Mouse (Mus musculus) Patski (cell line): ENCODE data around the gene Ankrd45. TPM values are rescaled to one million over a fixed set of nuclear protein-coding genes. Genes with fewer than 3 reads are reported as not detected.
"Not testable (repeated sequence)": the region's sequence is repeated elsewhere in the genome, so short reads cannot be mapped to it uniquely, and the experiment has no call there.

Source experiments
- ATAC-seq: fragments of 100-300 bp; one replicate; pipeline ENCODE4 v1.8.0; 2021
- CTCF ChIA-PET: fragments of 350-600 bp; sonication (Branson Sonifier 250); formaldehyde crosslinking; loops from one replicate; lab custom pipeline; 2022; ENCODE audit warnings: inconsistent platforms; lab: Charles Lee
- POLR2A ChIA-PET: fragments of 350-600 bp; sonication (Branson Sonifier 250); formaldehyde crosslinking; loops from one replicate; lab custom pipeline; 2022; ENCODE audit warnings: antibody characterized with exemption, inconsistent platforms; lab: Charles Lee
- DNase-seq: peaks from one replicate; pipeline ENCODE4 v3.0.0-alpha.2; 2011; ENCODE audit warnings: low read depth, low spot score
- H3K27me3 ChIP-seq: fragments of 371-371 bp; one replicate; pipeline ENCODE4 v1.5.1; 2021
- CTCF ChIP-seq: fragments of 100-300 bp; IDR thresholded peaks from one replicate; pipeline ENCODE4 v1.5.1; 2021
- in situ Hi-C: fragments of 300-500 bp; cut with MboI; formaldehyde crosslinking; loops from 3 replicates; pipeline ENCODE4 v1.11.1; 2018; ENCODE audit warnings: low pct_unique_long_range_greater_than_20kb, mixed read lengths
- polyA plus RNA-seq: library from polyadenylated mRNA; unstranded; gene quantifications from one replicate; pipeline ENCODE4 v1.2.3, GENCODE M21; 2021

Ankrd45 gene
- polyA plus RNA-seq, 1 experiment from 2014 or later, result 0.39 TPM

- H3K27me3 ChIP-seq, result no peaks in the 10 kb centered on the region
- in situ Hi-C loops, result no loop called here
- POLR2A ChIA-PET, result no interaction called here
- DNase-seq (no peak), ATAC-seq (no peak)
- CTCF ChIA-PET, result no interaction called here
- peak; percentile 34 for TF ChIP-seq CTCF
Measured at GRCm38 (mm10) chr1:161140026-161140762, 2.3 kb upstream of the Ankrd45 start.

- POLR2A ChIA-PET, result no interaction called here
- TF ChIP-seq CTCF, result no peak
- DNase-seq (no peak), ATAC-seq (no peak)
- no peaks in the 10 kb centered on the region for H3K27me3 ChIP-seq
- in situ Hi-C loops, result no loop called here
- CTCF ChIA-PET, result no interaction called here
Measured at GRCm38 (mm10) chr1:161143216-161143615, 725 bp downstream of the Ankrd45 start.

DNA sequence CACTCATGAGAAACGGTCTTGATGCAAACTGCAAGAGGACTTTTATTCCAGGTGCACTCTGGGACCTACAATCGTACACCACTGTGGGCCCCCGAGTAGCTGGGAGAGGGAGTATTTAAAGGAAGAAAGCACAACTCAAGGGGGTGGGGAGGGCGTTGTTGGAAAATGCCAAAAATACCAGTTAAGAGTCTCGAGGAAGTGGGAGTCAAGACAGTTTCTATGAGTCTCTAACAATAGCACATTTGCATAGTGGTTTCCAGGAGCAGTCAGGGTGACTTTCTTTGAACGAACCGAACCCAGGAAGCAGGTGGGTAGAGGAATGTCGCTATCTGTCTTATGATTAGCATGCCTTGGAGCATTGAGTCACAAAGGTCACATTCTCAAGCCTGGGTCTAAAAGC is 3.1 kb downstream of the Ankrd45 start:
- in situ Hi-C loops, DNase-seq, POLR2A ChIA-PET, ATAC-seq, CTCF ChIA-PET, H3K27me3 ChIP-seq: not testable (repeated sequence)

DNA sequence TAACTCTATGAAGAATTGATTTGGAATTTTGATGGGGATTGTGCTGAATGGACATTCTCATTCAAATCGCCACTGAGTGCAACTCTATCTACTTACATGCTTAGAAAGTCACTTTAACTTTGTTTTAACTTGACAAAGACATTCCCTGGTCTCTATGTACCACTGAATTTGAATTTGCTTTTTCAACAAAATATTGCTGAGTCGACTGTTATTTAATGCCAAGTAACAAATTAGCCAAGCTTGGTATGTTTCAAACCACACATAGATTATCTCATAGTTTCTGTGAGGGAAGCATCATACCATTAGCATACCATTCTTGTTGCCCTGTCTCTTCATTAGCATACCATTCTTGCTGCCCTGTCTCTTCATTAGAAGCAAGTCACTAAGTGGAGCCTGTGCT is 5.4 kb downstream of the Ankrd45 start:
- no peak for ATAC-seq
- no peak for DNase-seq
- CTCF ChIA-PET, result no interaction called here
- TF ChIP-seq CTCF, result no peak
- in situ Hi-C loops, result no loop called here
- POLR2A ChIA-PET, result no interaction called here
- H3K27me3 ChIP-seq, result peaks cover 4% of the 10 kb centered on the region

GRCm38 (mm10) chr1:161151098-161151497 is 8.6 kb downstream of the Ankrd45 start:
- DNase-seq (no peak), ATAC-seq (no peak)
- peaks cover 16% of the 10 kb centered on the region for H3K27me3 ChIP-seq
- ChIA-PET POLR2A (no interaction called here), CTCF (interaction anchor here (1.0 kb wide), 1 partner anchor 19 kb away, joined by 3 read pairs; no protein-coding TSS in a partner anchor)
- no peak for TF ChIP-seq CTCF
- in situ Hi-C loops, result no loop called here

GRCm38 (mm10) chr1:161156546-161156945 is 14.1 kb downstream of the Ankrd45 start:
- in situ Hi-C loops, result no loop called here
- ATAC-seq, result no peak

GRCm38 (mm10) chr1:161159214-161159613 is 16.7 kb downstream of the Ankrd45 start, which contains the start of gene Tex50:
Gene Tex50, minus strand, starts transcription at chr1:161159314.
- CTCF ChIA-PET, result no interaction called here
- in situ Hi-C loops, result no loop called here
- ATAC-seq, result no peak

More at GRCm38 (mm10) chr1:161156546-161156945, 14.1 kb downstream of the Ankrd45 start:
- ChIA-PET CTCF (no interaction called here), POLR2A (interaction anchor here (0.6 to 1.0 kb wide), 2 partner anchors 17 to 694 kb away, joined by 3 to 5 read pairs; no protein-coding TSS in a partner anchor)
- no peak for DNase-seq
- H3K27me3 ChIP-seq, result peaks cover 15% of the 10 kb centered on the region
- no peak for TF ChIP-seq CTCF

GRCm38 (mm10) chr1:161160266-161160665 is 17.8 kb downstream of the Ankrd45 start:
- POLR2A ChIA-PET, result no interaction called here
- DNase-seq (no peak), ATAC-seq (no peak)
- CTCF ChIA-PET, result interaction anchor here (1.4 to 1.5 kb wide), 2 partner anchors 13 to 36 kb away, joined by 3 read pairs; no protein-coding TSS in a partner anchor
- no peak for TF ChIP-seq CTCF
- peaks cover 15% of the 10 kb centered on the region for H3K27me3 ChIP-seq
- in situ Hi-C loops, result no loop called here

More at GRCm38 (mm10) chr1:161159214-161159613, 16.7 kb downstream of the Ankrd45 start, which contains the start of gene Tex50:
- DNase-seq, result no peak
- no peak for TF ChIP-seq CTCF
- POLR2A ChIA-PET, result no interaction called here
- H3K27me3 ChIP-seq, result peaks cover 18% of the 10 kb centered on the region

- ChIA-PET POLR2A (no interaction called here), CTCF (interaction anchor here (0.8 to 1.6 kb wide), 4 partner anchors 10 to 25 kb away, joined by 3 to 4 read pairs (median 4); no protein-coding TSS in a partner anchor)
- ATAC-seq, result peak; percentile 95
Measured at GRCm38 (mm10) chr1:161170651-161171050, 28.2 kb downstream of the Ankrd45 start.

GRCm38 (mm10) chr1:161180674-161181073 is 38.2 kb downstream of the Ankrd45 start:
- TF ChIP-seq CTCF, result peak; percentile 83
- peaks cover 13% of the 10 kb centered on the region for H3K27me3 ChIP-seq
- ATAC-seq (no peak), DNase-seq (no peak)
- POLR2A ChIA-PET, result no interaction called here
- CTCF ChIA-PET, result interaction anchor here (1.1 to 1.4 kb wide), 4 partner anchors 8 to 15 kb away, joined by 3 read pairs; no protein-coding TSS in a partner anchor
- in situ Hi-C loops, result no loop called here

More at GRCm38 (mm10) chr1:161170651-161171050, 28.2 kb downstream of the Ankrd45 start:
- in situ Hi-C loops, result loop anchor here (5.0 to 10.0 kb wide), 2 partner anchors 83 to 426 kb away; no protein-coding TSS in a partner anchor
- peak; percentile 97 for TF ChIP-seq CTCF
- H3K27me3 ChIP-seq, result peaks cover 36% of the 10 kb centered on the region
- DNase-seq, result no peak

- CTCF ChIA-PET, result interaction anchor here (3.1 kb wide), 1 partner anchor 13 kb away, joined by 12 read pairs; no protein-coding TSS in a partner anchor
- POLR2A ChIA-PET, result no interaction called here
- no peak for DNase-seq
- peaks cover 13% of the 10 kb centered on the region for H3K27me3 ChIP-seq
- in situ Hi-C loops, result no loop called here
- TF ChIP-seq CTCF, result no peak
- no peak for ATAC-seq
Measured at GRCm38 (mm10) chr1:161182386-161182785, 39.9 kb downstream of the Ankrd45 start.
